ENCODE assay signal across 17 mouse cellular contexts in genomic region chr2:170748901-170749300, GRCm38 (mm10). TPM values are rescaled to one million over a fixed set of nuclear protein-coding genes. Genes with fewer than 3 reads are reported as not detected.
"Had no signal": no experiment of that assay in that cellular context is flagged by ENCODE, and none has a peak within 500 bp of the region (broad histone marks: within the 10 kb centered on the region; RNA-seq: fewer than 3 reads in every experiment).

No protein-coding gene starts in this region.

- H3K36me3 ChIP-seq: kidney, embryonic 15.5 days; limb, embryonic 10.5 days; liver, embryonic 15.5 days; neural tube, embryonic 12.5 days; stomach, embryonic 15.5 days had no signal

- H3K4me1 ChIP-seq: kidney, embryonic 15.5 days; limb, embryonic 10.5 days; liver, embryonic 15.5 days; neural tube, embryonic 12.5 days; stomach, embryonic 15.5 days had no signal

- DNase-seq: kidney, postnatal 25 days; lung, embryonic 14.5 days; lung, postnatal 10 days; lung, postnatal 4 days; right cerebral cortex, postnatal 14 days; thymus, adult 2 months; thymus, postnatal 36 days had no signal

- H3K4me3 ChIP-seq: kidney, embryonic 15.5 days; left cerebral cortex, adult 2 months; limb, embryonic 10.5 days; liver, embryonic 15.5 days; midbrain, embryonic 10.5 days; myocyte; neural tube, embryonic 12.5 days; stomach, embryonic 15.5 days had no signal

- H3K9ac ChIP-seq: kidney, embryonic 15.5 days; liver, embryonic 15.5 days; lung, embryonic 14.5 days; neural tube, embryonic 12.5 days; stomach, embryonic 15.5 days had no signal

- H3K4me2 ChIP-seq: kidney, embryonic 15.5 days; liver, embryonic 11.5 days; liver, embryonic 15.5 days; lung, embryonic 14.5 days; neural tube, embryonic 12.5 days; stomach, embryonic 15.5 days had no signal

- H3K27me3 ChIP-seq: kidney, embryonic 15.5 days; liver, embryonic 15.5 days; neural tube, embryonic 12.5 days; stomach, embryonic 15.5 days had no signal

- H3K27ac ChIP-seq: kidney, embryonic 15.5 days; left cerebral cortex, adult 2 months; limb, embryonic 10.5 days; liver, embryonic 15.5 days; midbrain, embryonic 10.5 days; neural tube, embryonic 12.5 days; stomach, embryonic 15.5 days had no signal

- H3K9me3 ChIP-seq: kidney, embryonic 15.5 days; limb, embryonic 10.5 days; liver, embryonic 15.5 days; stomach, embryonic 15.5 days had no signal

RNA-seq across cellular contexts. Expression of gene Dok5, which starts 17.3 kb away (rescaled TPM):
- total RNA-seq: megakaryocyte, adult 5-6 weeks had no signal
